Mouse (Mus musculus) cortical plate, adult 2 months (tissue): ENCODE measurements around the gene Matn4. TPM values are rescaled to one million over a fixed set of nuclear protein-coding genes. Genes with fewer than 3 reads are reported as not detected.

Source experiments
- H3K27ac ChIP-seq: fragments of 200-500 bp; 2 replicates; pipeline ENCODE4 v1.5.1; 2012; ENCODE audit warnings: low read length, control low read depth, inconsistent platforms; ENCODE audit not compliant: insufficient read depth
- H3K4me1 ChIP-seq: fragments of 200-500 bp; 2 replicates; pipeline ENCODE4 v1.6.1; 2011; ENCODE audit warnings: low read length; ENCODE audit not compliant: control insufficient read depth, insufficient read depth
- H3K4me3 ChIP-seq: fragments of 200-500 bp; 2 replicates; pipeline ENCODE4 v1.5.1; 2011; ENCODE audit warnings: mild to moderate bottlenecking, low read length, control low read depth; ENCODE audit not compliant: insufficient read depth
- CTCF ChIP-seq: fragments of 200-500 bp; IDR thresholded peaks from 2 replicates; pipeline ENCODE4 v1.5.1; 2011; ENCODE audit warnings: mild to moderate bottlenecking, control low read depth, low read length; ENCODE audit not compliant: insufficient read depth; ENCODE audit errors: extremely low read depth
- POLR2A ChIP-seq: fragments of 200-500 bp; IDR thresholded peaks from 2 replicates; pipeline ENCODE4 v1.6.1; 2011; ENCODE audit warnings: mild to moderate bottlenecking, low read length, control low read depth; ENCODE audit not compliant: insufficient read depth; ENCODE audit errors: extremely low read depth
- polyA plus RNA-seq: library from polyadenylated mRNA; depleted of rRNA; stranded (reverse); fragments of >200 nt; gene quantifications from 2 replicates; pipeline ENCODE4 v1.2.3, GENCODE M21; 2012

Gene Matn4
- polyA plus RNA-seq, 1 experiment = 16.2 TPM

DNA sequence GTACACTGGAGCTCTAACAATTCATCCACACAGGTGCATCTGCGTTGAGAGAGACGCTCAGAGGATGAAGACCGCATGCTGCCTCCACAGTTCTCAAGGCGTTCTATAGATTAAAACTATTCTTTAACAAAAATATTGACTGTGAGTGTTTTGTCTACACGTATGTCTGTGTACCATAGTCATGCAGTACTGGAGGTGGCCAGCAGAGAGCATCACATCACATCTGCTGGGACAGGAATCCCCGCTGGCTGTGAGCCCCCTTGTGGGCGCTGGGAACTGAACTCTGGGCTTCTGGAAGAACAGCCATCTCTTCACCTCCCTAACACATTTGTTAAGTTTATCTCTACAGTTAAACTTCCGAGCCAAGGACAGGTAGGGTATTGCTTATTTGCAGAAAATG lies 23.2 kb downstream of the Matn4 start:
- H3K4me1 ChIP-seq = no peaks in the 10 kb centered on the region
- TF ChIP-seq POLR2A = no peak
- TF ChIP-seq CTCF = no peak
- no peak overlapping the region for H3K4me3 ChIP-seq
- no peak overlapping the region for H3K27ac ChIP-seq

- Histone ChIP-seq H3K27ac (no peak overlapping the region), H3K4me3 (no peak overlapping the region), H3K4me1 (no peaks in the 10 kb centered on the region)
- TF ChIP-seq CTCF (no peak), POLR2A (no peak)
Measured at GRCm38 (mm10) chr2:164377478-164378426, 27.2 kb downstream of the Matn4 start.

DNA sequence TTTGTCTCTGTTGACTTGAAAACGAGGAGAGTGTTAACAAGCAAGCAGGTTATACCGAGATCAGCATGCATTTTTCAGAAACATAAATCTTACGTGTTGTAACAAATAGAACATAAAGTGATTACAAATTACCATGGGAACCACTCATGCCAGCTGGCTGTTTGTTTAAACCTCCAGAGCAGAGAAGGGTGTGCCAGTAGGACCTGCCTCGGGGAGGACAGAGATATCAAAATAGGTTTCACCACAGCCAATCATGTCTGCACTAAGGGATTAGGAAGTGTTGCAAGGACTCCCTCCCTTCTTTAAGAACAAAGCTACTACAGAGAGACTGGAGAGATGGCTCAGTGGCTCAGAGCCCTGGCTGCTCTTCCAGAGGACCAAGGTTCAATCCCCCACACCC lies 31.8 kb downstream of the Matn4 start:
- H3K4me1 ChIP-seq = no peaks in the 10 kb centered on the region
- H3K4me3 ChIP-seq = no peak overlapping the region
- H3K27ac ChIP-seq = no peak overlapping the region
- no peak for TF ChIP-seq POLR2A
- TF ChIP-seq CTCF = no peak

DNA sequence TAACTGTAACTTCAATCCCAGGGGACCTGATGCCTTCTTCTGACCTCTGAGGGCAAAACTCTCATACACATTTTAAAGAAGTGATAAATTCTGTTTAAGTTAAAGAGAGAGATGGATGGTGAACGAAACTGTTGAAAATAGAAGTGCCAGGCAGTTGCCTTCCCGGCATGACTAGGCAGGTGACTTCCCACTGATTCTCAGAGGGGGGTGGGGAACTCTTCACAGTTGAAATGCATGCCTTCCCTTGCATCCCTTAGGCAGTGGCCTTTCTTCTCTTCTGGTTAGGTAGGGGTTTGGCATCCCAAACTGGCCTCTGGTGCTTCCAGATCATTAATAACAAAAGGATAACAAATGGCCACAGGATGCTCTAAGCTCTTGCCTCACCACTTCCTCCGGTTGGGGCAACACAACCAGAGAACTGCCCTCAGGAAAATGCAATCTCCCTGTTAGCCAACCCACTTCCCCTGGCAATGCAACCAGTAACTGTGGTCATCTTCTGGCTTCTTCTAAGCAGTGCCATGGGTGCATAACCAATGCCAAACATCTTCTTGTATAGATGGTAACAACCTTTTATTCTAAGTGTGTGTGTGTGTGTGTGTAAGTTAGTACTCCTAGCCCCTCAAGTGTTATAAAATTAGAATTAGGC lies 32.4 kb downstream of the Matn4 start:
- Histone ChIP-seq H3K27ac (no peak overlapping the region), H3K4me3 (no peak overlapping the region), H3K4me1 (no peaks in the 10 kb centered on the region)
- TF ChIP-seq POLR2A (no peak), CTCF (no peak)

DNA sequence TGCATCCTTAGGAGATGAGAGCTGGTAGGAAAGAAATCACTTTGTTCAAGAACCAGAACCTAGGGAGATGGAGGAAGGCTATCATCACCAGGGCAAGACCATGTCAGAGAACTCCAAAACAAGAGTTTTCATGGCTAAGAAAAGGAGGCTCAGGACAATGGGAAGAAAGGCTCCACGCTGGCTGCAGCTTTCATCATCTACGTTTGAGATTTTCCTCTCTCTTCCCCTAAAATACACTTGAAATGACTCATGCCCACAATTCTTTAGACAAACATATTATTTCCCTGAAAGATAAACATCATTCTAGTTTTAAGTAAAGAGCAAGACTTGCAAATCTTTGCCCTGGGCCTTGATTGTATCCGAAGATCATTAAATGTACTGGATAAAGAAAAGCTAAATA lies 33.6 kb downstream of the Matn4 start:
- no peak overlapping the region for H3K27ac ChIP-seq
- no peak for TF ChIP-seq CTCF
- TF ChIP-seq POLR2A = no peak
- H3K4me3 ChIP-seq = no peak overlapping the region
- H3K4me1 ChIP-seq = no peaks in the 10 kb centered on the region

GRCm38 (mm10) chr2:164368620-164369105 lies 36.3 kb downstream of the Matn4 start:
- TF ChIP-seq CTCF (no peak), POLR2A (no peak)
- Histone ChIP-seq H3K27ac (no peak overlapping the region), H3K4me1 (no peaks in the 10 kb centered on the region), H3K4me3 (no peak overlapping the region)

- H3K27ac ChIP-seq = no peak overlapping the region
- no peaks in the 10 kb centered on the region for H3K4me1 ChIP-seq
- no peak overlapping the region for H3K4me3 ChIP-seq
- TF ChIP-seq CTCF (no peak), POLR2A (no peak)
Measured at GRCm38 (mm10) chr2:164366947-164367346, 38.0 kb downstream of the Matn4 start.

- Histone ChIP-seq H3K4me1 (no peaks in the 10 kb centered on the region), H3K27ac (no peak overlapping the region), H3K4me3 (no peak overlapping the region)
- TF ChIP-seq CTCF (no peak), POLR2A (no peak)
Measured at GRCm38 (mm10) chr2:164360974-164361657, 43.8 kb downstream of the Matn4 start.

DNA sequence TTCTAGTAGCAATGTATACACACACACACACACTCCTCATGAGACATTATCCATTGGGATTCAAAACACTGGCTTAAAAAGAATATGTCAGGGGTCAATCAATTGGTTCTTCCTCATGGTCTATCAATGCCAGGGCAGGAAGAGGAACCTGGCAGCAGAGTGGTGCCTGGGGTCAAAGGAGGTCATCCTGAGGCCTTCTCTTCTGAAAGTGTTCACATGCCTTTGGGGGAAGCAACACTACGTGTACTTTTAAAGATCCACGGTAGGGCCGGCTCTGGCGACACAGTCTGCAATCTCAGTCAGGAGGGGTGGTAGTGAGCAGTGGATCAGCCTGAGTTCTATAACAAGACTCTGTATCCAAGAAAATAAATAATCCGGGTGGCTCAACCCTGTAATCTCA lies 45.3 kb downstream of the Matn4 start:
- Histone ChIP-seq H3K27ac (no peak overlapping the region), H3K4me1 (no peaks in the 10 kb centered on the region), H3K4me3 (no peak overlapping the region)
- no peak for TF ChIP-seq POLR2A
- no peak for TF ChIP-seq CTCF
